Mouse (Mus musculus): Measurements from ENCODE around the gene Ndrg4.

Gene Ndrg4

DNA sequence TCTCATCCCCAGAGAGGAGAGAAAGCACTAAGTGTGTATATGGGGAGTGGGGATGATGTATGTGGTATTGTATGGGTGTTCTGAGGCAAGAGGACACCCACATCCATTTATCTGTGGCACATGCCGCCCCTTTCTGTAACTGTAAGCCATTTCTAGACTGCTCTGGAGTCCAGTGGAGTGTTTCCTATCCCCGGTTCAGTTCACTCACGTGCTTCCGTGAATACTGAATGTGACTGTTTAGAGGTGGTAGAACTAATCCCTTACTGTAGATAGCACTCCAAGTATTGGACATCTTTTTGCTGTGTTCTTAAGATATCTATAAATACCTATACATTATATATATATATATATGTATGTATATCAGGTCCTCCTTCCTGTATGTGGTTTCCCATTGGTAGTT is 37.6 kb downstream of the Ndrg4 start:
- in situ Hi-C loops (cut with MboI; ENCODE audit: unreplicated experiment in 2 of 2) = loop anchor here in 1 of 2 experiments (5.0 kb wide), 1 partner anchor 118 kb away; no protein-coding TSS in a partner anchor

GRCm38 (mm10) chr8:95714837-95715413 is 38.1 kb downstream of the Ndrg4 start:
- in situ Hi-C loops (cut with MboI; ENCODE audit: unreplicated experiment in 2 of 2) = loop anchor here in 1 of 2 experiments (5.0 kb wide), 1 partner anchor 117 kb away; no protein-coding TSS in a partner anchor

GRCm38 (mm10) chr8:95715676-95716531 is 39.1 kb downstream of the Ndrg4 start, which contains the start of gene Setd6:
Gene Setd6 (plus strand): TSS chr8:95715881.
- in situ Hi-C loops (cut with MboI; ENCODE audit: unreplicated experiment in 2 of 2) = no loop called here

DNA sequence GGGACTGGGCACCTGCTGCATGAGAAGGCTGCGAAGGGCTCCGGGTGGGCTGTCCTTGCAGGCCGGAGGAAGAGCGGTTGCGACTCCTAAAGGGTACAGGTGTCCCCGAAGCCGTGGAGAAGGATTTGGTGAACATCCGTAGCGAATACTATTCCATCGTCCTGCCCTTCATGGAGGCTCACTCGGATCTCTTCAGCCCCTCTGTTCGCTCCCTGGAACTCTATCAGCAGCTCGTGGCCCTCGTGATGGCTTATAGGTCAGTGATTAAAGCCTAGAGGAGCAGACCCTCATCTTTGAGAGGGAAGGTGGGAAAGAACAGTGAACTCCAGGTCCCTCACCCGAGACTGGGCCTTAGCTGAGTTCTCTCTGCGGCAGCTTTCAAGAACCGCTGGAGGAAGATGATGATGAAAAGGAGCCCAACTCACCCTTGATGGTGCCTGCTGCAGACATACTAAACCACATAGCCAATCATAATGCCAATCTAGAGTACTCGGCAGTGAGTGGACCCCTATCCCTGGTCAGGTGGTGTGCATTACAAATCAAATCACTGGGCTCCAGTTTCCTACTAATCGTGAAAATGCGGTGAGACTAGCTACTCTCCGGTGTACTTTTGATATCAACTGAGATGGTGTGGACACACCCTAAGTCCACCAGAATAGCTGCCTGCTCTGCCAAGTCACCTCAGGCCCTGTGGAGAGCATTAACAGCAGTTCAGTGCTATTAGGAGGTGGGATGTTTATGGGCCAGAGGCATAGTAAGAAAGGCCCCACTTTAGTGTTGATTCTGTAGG is 40.0 kb downstream of the Ndrg4 start:
- in situ Hi-C loops (cut with MboI; ENCODE audit: unreplicated experiment in 2 of 2) = no loop called here

DNA sequence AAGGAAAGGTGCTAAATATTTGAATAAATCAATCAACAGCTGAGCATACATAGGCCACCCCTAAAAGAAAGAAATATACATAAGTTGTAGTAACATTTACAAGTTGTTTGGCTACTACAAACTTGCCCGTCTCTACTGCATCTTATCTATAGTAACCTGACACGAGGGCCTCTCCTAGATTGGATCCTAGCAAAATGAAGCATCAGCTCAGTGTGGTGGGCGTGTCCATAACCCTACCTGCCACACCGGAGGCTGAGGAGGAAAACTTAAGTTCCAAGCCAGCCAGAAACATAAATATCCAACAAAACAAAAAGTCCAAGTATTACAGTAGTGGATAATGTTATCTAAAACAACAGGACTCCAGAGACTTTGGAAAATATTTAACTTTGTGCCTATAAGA is 50.8 kb downstream of the Ndrg4 start:
- in situ Hi-C loops (cut with MboI; ENCODE audit: unreplicated experiment in 2 of 2) = loop anchor here in 1 of 2 experiments (10.0 kb wide), 1 partner anchor 47 kb away; no protein-coding TSS in a partner anchor

- in situ Hi-C loops (cut with MboI; ENCODE audit: unreplicated experiment in 2 of 2) = no loop called here
These were observed 61.8 kb downstream of the Ndrg4 start for GRCm38 (mm10) chr8:95738596-95738995.

DNA sequence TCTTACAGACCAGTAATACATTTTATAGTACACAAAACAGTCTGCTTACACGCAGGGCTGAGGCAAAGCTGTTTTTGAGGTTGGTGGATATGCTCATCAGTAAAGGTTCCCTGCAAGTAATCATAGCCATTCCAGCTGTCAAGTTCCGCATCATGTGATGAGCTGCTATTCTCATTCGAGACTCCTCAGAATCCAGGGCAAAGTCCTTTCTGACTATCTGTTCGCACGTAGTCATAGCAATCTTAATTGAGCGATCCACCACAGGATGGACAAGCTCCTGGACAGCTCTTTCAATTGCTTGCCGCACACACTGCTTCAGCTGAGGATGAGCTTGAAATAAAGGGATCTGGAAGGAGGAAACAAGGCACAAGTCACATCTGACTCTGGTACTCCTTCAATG is 65.0 kb downstream of the Ndrg4 start:
- in situ Hi-C loops (cut with MboI; ENCODE audit: unreplicated experiment in 2 of 2) = loop anchor here (5.0 to 10.0 kb wide), 2 partner anchors 36 to 287 kb away; no protein-coding TSS in a partner anchor

DNA sequence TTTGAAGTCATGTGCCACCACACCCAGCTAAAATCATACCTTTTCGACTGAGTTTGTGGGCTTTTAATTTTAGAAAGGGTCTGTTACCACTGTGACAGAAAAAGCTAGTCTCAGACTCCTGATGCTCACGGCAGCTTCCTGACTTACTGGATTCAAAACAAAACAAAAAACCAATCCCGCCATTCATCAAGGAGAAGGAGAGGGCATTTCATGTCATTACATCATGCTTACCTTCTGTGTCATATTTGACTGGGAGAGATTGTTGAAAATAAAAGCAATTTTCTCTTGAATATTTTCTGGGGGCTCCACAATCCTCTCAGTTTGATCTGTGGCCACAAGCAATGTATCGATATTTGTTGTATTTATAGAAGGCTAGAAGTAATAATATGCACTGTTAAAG is 71.2 kb downstream of the Ndrg4 start:
- in situ Hi-C loops (cut with MboI; ENCODE audit: unreplicated experiment in 2 of 2) = loop anchor here in 1 of 2 experiments (10.0 kb wide), 1 partner anchor 293 kb away; no protein-coding TSS in a partner anchor

- in situ Hi-C loops (cut with MboI; ENCODE audit: unreplicated experiment in 2 of 2) = loop anchor here in 1 of 2 experiments (25.0 kb wide), 1 partner anchor 290 kb away; no protein-coding TSS in a partner anchor
These were observed 75.1 kb downstream of the Ndrg4 start for GRCm38 (mm10) chr8:95751924-95752323.

GRCm38 (mm10) chr8:95760323-95760722 is 83.5 kb downstream of the Ndrg4 start:
- in situ Hi-C loops (cut with MboI; ENCODE audit: unreplicated experiment in 2 of 2) = loop anchor here in 1 of 2 experiments (25.0 kb wide), 1 partner anchor 298 kb away; no protein-coding TSS in a partner anchor

- in situ Hi-C loops (cut with MboI; ENCODE audit: unreplicated experiment in 2 of 2) = loop anchor here in 1 of 2 experiments (25.0 kb wide), 1 partner anchor 302 kb away; no protein-coding TSS in a partner anchor
These were observed 87.4 kb downstream of the Ndrg4 start for GRCm38 (mm10) chr8:95764133-95764532.

Measured in v-Abl transformed pro-B cells (cell line).